Mouse (Mus musculus) brain, embryonic 14.5 days (tissue): ENCODE measurements around the gene Chst15.

ENCODE experiments used
- CTCF ChIP-seq: fragments of 200-500 bp; IDR thresholded peaks from 2 replicates; pipeline ENCODE4 v1.5.1; 2012; ENCODE audit warnings: inconsistent platforms, mild to moderate bottlenecking, moderate library complexity, borderline replicate concordance; ENCODE audit not compliant: insufficient read depth, insufficient read length; ENCODE audit errors: extremely low read depth
- POLR2A ChIP-seq: fragments of 200-500 bp; IDR thresholded peaks from 2 replicates; pipeline ENCODE4 v1.6.1; 2012; ENCODE audit warnings: mild to moderate bottlenecking, inconsistent platforms, borderline replicate concordance; ENCODE audit not compliant: poor library complexity, insufficient read depth, insufficient read length, severe bottlenecking; ENCODE audit errors: extremely low read depth

GRCm38 (mm10) chr7:132308537-132309191, 8.4 kb downstream of the Chst15 start:
- TF ChIP-seq CTCF (no peak), POLR2A (no peak)
